Mouse (Mus musculus): ENCODE results near the gene Uchl4. TPM values are rescaled to one million over a fixed set of nuclear protein-coding genes. Genes with fewer than 3 reads are reported as not detected.
A peak's percentile ranks its signal among the peaks of the same experiment; 100 is the strongest.

The Uchl4 gene
- polyA plus RNA-seq, 1 experiment from 2014 or later, result 4.4 TPM

DNA sequence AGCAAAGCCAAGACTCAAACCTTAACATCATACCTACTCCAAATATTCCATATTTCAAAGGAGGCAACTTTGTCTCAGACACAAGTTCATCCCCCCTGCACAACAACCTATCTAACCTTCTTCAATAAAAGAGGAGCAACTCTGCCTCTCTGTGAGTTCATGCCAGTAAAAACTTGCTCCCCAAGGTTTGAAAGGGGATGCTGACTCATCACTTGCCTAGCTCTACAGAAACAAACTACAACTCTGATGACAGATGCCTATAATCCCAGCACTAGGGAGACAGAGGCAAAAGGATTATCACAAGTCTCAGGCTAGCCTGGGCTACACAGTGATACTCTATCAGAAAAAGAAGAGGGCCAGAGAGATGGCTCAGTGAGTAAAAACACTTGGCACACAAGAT is 17.1 kb upstream of the Uchl4 start:
- H3K36me3 ChIP-seq (replicated peaks), result peaks cover 17% of the 10 kb centered on the region
- no peak overlapping the region for H3K4me3 ChIP-seq
- H3K27me3 ChIP-seq (ENCODE audit: poor library complexity, severe bottlenecking), result no peaks in the 10 kb centered on the region
- H3K27ac ChIP-seq, result no peak overlapping the region
- H3K4me1 ChIP-seq, result peaks cover 19% of the 10 kb centered on the region
- DNase-seq (ENCODE audit: extremely low spot score, low spot score), result no peak
- H3K9me3 ChIP-seq, result no peaks in the 10 kb centered on the region

DNA sequence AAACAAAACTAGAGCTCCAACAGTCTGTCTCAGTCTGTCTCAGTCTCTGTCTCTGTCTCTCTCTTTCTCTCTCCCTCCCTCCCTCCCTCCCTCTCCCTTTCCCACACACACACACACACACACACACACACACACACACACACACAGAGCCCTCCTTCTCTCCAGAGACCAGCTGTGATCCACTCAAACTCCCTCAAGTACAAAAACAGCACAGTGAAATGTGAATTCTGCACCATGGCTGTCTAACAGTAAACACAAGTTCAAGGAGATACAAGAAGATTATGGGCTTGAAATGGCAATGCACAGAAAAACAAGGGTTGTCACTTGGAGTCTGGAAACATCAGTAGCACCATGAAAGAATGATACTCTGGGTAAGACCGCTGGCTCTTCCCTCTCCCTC is 15.7 kb upstream of the Uchl4 start:
- no peak overlapping the region for H3K27ac ChIP-seq
- no peaks in the 10 kb centered on the region for H3K27me3 ChIP-seq (ENCODE audit: poor library complexity, severe bottlenecking)
- DNase-seq (ENCODE audit: extremely low spot score, low spot score), result no peak
- H3K4me3 ChIP-seq, result no peak overlapping the region
- peaks cover 19% of the 10 kb centered on the region for H3K4me1 ChIP-seq
- H3K9me3 ChIP-seq, result no peaks in the 10 kb centered on the region
- peaks cover 4% of the 10 kb centered on the region for H3K36me3 ChIP-seq (replicated peaks)
- WGBS, result 73% methylated on average over 1 of the region's 1 CpGs

DNA sequence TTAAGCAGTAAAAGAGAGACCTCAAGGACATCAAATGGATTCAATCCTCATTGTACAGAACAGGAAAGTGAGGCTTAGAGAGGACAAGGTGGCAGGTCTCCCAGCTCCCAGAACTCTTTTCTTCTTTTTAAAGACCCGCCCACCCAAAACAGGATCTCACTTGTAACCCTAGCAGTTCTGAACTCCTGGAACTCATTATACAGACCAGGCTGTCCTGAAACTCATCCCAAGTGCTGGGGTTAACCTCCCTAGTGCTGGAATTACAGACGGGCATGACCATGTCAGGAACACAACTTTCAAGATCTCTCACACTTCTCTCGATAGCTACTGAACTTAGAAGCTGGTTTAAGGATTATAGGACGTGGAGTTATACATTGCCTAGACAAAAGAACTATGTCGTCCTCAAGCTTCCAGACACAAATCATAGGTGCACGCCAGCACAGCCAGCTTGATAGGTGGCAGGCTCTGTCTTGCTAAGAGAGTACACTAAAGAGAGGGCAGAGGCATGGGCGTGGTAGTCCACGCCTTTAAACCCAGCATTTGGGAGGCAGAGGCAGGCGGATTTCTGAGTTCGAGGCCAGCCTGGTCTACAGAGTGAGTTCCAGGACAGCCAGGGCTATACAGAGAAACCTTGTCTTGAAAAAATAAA is 15.1 kb upstream of the Uchl4 start:
- no peaks in the 10 kb centered on the region for H3K27me3 ChIP-seq (ENCODE audit: poor library complexity, severe bottlenecking)
- no peak overlapping the region for H3K27ac ChIP-seq
- no peak overlapping the region for H3K4me3 ChIP-seq
- DNase-seq (ENCODE audit: extremely low spot score, low spot score), result no peak
- peaks cover 19% of the 10 kb centered on the region for H3K4me1 ChIP-seq
- 82% methylated on average over 10 of the region's 10 CpGs for WGBS
- H3K9me3 ChIP-seq, result no peaks in the 10 kb centered on the region
- H3K36me3 ChIP-seq (replicated peaks), result peaks cover 4% of the 10 kb centered on the region; the same call in 1 of the 2 replicates

DNA sequence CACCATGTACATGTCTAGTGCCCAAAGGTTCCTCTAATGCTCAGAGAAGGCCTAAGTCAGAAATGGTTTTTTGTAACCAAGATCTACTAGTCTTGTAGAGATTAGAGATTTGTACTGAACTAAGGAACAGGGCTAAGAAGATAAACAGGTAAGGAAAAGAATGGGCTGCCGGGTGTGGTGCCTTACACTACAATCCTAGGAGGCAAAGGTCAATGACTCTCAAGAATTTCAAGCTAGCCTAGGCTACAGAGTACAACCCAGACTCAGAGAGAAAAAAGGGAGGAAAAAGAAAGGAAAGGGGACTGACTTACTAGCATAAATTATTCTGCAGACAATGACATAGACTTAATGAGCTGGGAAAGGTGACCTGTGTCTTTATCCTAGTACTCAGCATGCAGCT is 14.4 kb upstream of the Uchl4 start:
- Histone ChIP-seq H3K27me3 (ENCODE audit: poor library complexity, severe bottlenecking) (no peaks in the 10 kb centered on the region), H3K4me1 (peaks cover 19% of the 10 kb centered on the region), H3K4me3 (no peak overlapping the region), H3K9me3 (no peaks in the 10 kb centered on the region), H3K27ac (no peak overlapping the region), H3K36me3 (replicated peaks) (peaks cover 5% of the 10 kb centered on the region; the same call in 1 of the 2 replicates)
- DNase-seq (ENCODE audit: extremely low spot score, low spot score), result no peak
- 83% methylated on average over 1 of the region's 1 CpGs for WGBS

DNA sequence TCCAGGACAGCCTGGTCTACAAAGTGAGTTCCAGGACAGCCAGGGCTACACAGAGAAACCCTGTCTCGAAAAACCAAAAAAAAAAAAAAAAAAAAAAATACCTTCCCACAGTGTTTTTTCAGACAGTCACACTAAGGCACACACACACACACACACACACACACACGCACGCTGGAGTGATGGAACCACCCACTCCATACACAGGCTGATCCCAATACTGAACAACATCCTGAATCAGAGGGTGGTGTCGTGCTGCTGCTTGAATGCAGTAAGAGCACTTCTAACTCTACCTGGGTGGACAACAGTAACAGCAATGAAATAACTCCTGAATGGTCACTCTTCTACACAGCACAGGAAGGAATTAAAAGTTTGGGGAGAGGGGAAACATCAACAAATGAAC is 13.5 kb upstream of the Uchl4 start:
- 95% methylated on average over 4 of the region's 4 CpGs for WGBS
- peaks cover 5% of the 10 kb centered on the region; the same call in 1 of the 2 replicates for H3K36me3 ChIP-seq (replicated peaks)
- no peak for DNase-seq (ENCODE audit: extremely low spot score, low spot score)
- H3K4me3 ChIP-seq, result no peak overlapping the region
- H3K9me3 ChIP-seq, result no peaks in the 10 kb centered on the region
- H3K27ac ChIP-seq, result no peak overlapping the region
- peaks cover 19% of the 10 kb centered on the region for H3K4me1 ChIP-seq
- H3K27me3 ChIP-seq (ENCODE audit: poor library complexity, severe bottlenecking), result no peaks in the 10 kb centered on the region

DNA sequence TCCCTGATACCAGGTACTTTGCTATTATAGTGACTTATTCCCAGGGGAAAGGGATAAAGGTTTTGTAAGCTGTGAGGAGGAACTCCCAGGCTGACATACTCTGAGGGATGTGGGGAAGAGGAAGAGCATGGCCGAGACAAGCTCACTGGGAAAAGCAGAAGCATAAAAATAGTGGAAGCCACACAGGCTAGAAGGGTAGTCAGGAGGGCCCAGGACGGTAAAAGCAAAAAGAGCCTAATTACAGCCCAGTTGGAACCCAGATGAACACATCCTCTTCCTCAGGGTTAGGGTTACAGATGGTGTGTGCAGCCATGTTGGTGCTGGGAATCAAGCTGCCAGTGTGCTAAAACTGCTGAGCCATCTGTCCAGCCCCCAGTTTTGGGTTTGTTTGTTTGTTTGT is 12.9 kb upstream of the Uchl4 start:
- 76% methylated on average over 2 of the region's 2 CpGs for WGBS
- no peak overlapping the region for H3K27ac ChIP-seq
- no peak overlapping the region for H3K4me3 ChIP-seq
- no peak for DNase-seq (ENCODE audit: extremely low spot score, low spot score)
- peaks cover 19% of the 10 kb centered on the region for H3K4me1 ChIP-seq
- no peaks in the 10 kb centered on the region for H3K27me3 ChIP-seq (ENCODE audit: poor library complexity, severe bottlenecking)
- no peaks in the 10 kb centered on the region for H3K9me3 ChIP-seq
- H3K36me3 ChIP-seq (replicated peaks), result peaks cover 8% of the 10 kb centered on the region

DNA sequence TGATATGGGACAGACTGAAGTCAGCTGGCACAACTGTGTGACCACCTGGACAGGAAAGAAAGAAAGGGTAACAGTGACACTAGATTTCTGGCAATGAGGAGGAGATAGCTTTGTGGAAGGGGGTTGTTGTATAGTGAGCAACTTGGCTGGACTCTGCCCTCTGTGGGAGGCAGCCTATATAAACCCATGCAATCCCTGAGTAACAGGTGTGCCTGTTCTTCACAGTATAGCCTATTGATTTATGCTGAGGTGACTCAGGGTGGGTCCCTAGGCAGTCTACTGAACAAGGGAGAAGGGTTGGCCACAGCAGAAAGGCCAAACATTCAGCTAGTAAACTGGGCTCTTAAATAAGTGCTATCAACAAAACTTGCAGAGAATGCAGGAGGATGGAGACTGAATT is 9.2 kb upstream of the Uchl4 start:
- Histone ChIP-seq H3K4me1 (peaks cover 10% of the 10 kb centered on the region), H3K4me3 (no peak overlapping the region), H3K27ac (no peak overlapping the region), H3K9me3 (no peaks in the 10 kb centered on the region), H3K36me3 (replicated peaks) (peaks cover 9% of the 10 kb centered on the region), H3K27me3 (ENCODE audit: poor library complexity, severe bottlenecking) (no peaks in the 10 kb centered on the region)
- no peak for DNase-seq (ENCODE audit: extremely low spot score, low spot score)

DNA sequence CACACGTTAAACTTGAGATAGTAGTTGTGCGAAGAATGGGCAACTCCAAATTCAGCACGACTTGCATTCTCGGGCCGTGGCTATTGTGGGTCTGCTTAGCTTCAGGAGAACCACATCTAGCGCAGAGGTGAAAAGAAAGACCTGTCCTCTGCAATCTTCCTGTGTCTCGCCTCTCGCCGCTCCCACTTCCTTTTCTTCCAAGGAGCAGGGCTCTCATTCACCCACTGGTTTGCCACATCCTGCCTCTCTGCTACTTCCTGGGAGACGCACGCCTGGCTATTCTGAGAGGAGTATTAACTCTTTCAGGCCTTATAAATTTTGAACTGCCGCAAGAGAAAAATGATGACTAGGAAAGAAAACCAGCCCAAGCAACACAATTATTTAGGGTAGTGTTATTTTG is 7.3 kb upstream of the Uchl4 start:
- WGBS, result 90% methylated on average over 12 of the region's 12 CpGs
- Histone ChIP-seq H3K27me3 (ENCODE audit: poor library complexity, severe bottlenecking) (no peaks in the 10 kb centered on the region), H3K9me3 (no peaks in the 10 kb centered on the region), H3K27ac (no peak overlapping the region), H3K4me1 (peaks cover 28% of the 10 kb centered on the region), H3K4me3 (no peak overlapping the region), H3K36me3 (replicated peaks) (peaks cover 9% of the 10 kb centered on the region)
- DNase-seq (ENCODE audit: extremely low spot score, low spot score), result no peak

DNA sequence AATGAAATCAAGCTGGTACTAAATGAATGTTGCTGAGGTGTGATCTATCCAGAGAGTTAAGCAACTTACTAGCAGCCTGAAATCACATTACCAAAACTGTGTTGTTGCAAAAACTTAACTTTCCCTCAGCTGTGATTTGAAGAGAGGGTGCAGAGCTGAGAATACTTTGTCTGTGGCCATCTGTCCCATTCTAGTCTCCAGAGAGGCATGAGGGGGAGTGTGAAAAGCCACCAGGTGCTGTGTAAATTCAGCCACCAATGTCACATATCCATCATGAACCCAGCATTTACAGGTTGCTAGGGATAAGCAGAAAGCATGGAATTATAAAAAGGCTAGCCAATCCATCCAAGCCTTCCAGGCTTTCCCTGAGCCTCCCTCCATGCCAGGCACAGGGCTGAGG is 6.0 kb upstream of the Uchl4 start:
- no peak overlapping the region for H3K4me3 ChIP-seq
- H3K9me3 ChIP-seq, result no peaks in the 10 kb centered on the region
- H3K36me3 ChIP-seq (replicated peaks), result peaks cover 10% of the 10 kb centered on the region
- DNase-seq (ENCODE audit: extremely low spot score, low spot score), result no peak
- no peak overlapping the region for H3K27ac ChIP-seq
- H3K27me3 ChIP-seq (ENCODE audit: poor library complexity, severe bottlenecking), result no peaks in the 10 kb centered on the region
- peaks cover 38% of the 10 kb centered on the region for H3K4me1 ChIP-seq

DNA sequence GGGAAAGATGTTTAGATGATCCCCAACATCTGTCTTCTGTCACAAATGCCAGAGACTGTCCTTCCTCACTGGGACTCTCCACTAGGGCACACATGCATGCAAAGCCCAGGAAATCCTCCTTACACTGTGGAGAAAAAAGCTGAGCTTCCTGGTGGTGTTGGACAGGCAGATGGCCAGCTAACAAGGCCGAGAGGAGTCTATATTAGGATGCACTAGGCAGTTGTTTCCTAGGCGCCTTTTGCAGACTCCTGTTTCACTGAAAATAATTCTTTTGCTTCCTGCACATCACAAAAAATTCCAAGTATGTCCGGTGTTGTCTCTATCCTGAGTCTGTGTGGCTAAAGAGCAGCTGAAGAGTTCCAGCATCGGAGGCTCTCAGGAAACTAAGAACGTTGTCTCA is 3.8 kb upstream of the Uchl4 start:
- no peak for DNase-seq (ENCODE audit: extremely low spot score, low spot score)
- Histone ChIP-seq H3K27ac (peak overlapping the region; percentile 2; the same call in 1 of the 2 replicates), H3K36me3 (replicated peaks) (peaks cover 24% of the 10 kb centered on the region), H3K4me3 (no peak overlapping the region), H3K27me3 (ENCODE audit: poor library complexity, severe bottlenecking) (no peaks in the 10 kb centered on the region), H3K4me1 (peaks cover 41% of the 10 kb centered on the region), H3K9me3 (no peaks in the 10 kb centered on the region)
- WGBS, result 72% methylated on average over 5 of the region's 5 CpGs

DNA sequence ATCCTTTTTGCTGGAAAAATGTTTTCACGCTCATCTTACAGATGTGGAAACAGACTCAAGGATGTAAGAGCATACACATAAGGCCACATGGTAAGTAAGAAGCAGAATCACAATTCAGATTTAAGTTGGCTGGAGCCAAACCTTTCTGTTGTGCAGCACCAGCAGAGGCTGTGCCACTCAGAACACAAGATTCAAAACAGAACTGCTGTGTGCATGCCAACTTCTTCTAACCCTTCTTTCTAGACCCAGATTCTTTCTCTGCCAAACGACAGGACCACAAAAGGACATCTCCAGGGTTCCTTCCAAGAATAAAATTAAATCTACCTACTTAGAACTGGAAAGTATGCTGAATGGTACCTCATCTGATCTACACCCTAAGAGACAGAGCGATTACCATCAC is 3.3 kb upstream of the Uchl4 start:
- WGBS, result 86% methylated on average over 3 of the region's 3 CpGs
- peak overlapping the region; percentile 2; the same call in 1 of the 2 replicates for H3K27ac ChIP-seq

DNA sequence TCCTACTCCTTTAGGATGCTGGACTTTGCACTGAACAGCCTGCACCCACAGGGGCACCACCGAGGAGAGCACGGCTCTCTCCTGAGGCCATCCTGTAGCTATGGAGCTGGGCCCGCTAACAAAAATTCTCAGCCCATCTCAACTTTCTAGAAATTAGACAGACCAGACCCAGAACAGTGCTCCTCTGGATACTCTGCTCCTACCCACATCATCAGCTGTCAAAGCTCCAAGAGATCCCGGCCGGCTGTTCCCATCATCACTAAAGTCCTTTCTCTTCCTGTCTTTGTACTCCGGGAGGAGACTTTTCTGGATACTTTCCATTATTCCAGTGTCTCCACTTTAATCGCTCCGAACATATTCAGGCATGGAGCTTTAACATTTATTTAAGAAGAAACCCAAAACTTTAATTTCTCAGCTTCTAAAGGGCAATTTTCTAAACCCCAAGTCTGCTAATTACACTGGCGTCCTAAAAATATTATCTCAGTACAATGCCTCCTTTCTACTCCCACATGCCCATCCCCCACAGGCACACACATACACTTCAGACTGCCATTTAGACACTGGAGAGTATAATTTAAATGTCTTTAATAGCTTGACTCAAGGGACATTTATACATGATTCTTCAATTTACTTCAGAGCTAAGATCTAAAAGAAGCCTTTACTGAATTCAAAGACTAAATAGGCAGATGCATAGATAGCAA is 2.6 kb upstream of the Uchl4 start:
- Histone ChIP-seq H3K4me3 (no peak overlapping the region), H3K9me3 (no peaks in the 10 kb centered on the region), H3K4me1 (peaks cover 41% of the 10 kb centered on the region), H3K27me3 (ENCODE audit: poor library complexity, severe bottlenecking) (no peaks in the 10 kb centered on the region), H3K27ac (0 out of 2 replicates have a peak overlapping the region, but pooled peaks have one; percentile 2), H3K36me3 (replicated peaks) (peaks cover 23% of the 10 kb centered on the region)
- WGBS, result 73% methylated on average over 9 of the region's 9 CpGs
- DNase-seq (ENCODE audit: extremely low spot score, low spot score), result no peak

More for the DNA sequence above, 3.3 kb upstream of the Uchl4 start:
- Histone ChIP-seq H3K27me3 (ENCODE audit: poor library complexity, severe bottlenecking) (no peaks in the 10 kb centered on the region), H3K4me3 (no peak overlapping the region), H3K4me1 (peaks cover 41% of the 10 kb centered on the region), H3K9me3 (no peaks in the 10 kb centered on the region), H3K36me3 (replicated peaks) (peaks cover 27% of the 10 kb centered on the region)
- DNase-seq (ENCODE audit: extremely low spot score, low spot score), result no peak

DNA sequence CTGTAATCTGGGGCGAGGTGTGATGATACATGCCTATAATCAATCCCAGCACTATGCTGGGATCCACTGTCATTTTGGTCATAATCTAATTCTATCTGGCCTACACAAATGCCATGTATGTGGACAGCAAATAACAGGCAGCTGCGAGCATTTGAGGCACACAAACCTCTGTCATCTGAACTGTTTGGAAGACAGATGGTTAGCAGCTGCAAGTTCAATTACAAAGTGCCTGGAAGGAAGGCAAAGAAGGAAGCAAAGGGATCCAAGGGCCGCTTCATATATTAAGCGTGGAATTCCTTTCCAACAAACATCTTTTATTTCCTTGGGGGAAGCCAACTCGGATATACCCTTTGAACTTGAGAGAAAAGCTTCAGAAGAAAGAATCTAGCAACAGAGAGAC is 1.3 kb upstream of the Uchl4 start:
- 71% methylated on average over 5 of the region's 5 CpGs for WGBS
- Histone ChIP-seq H3K4me1 (peaks cover 41% of the 10 kb centered on the region), H3K27me3 (ENCODE audit: poor library complexity, severe bottlenecking) (no peaks in the 10 kb centered on the region), H3K9me3 (no peaks in the 10 kb centered on the region), H3K27ac (peak overlapping the region; percentile 30; the same call in 1 of the 2 replicates), H3K4me3 (no peak overlapping the region), H3K36me3 (replicated peaks) (peaks cover 25% of the 10 kb centered on the region)
- no peak for DNase-seq (ENCODE audit: extremely low spot score, low spot score)
